Mouse (Mus musculus): ENCODE results near the gene Olfr1289. TPM values are rescaled to one million over a fixed set of nuclear protein-coding genes. Genes with fewer than 3 reads are reported as not detected.

Olfr1289 gene
- not detected for total RNA-seq (2022)

DNA sequence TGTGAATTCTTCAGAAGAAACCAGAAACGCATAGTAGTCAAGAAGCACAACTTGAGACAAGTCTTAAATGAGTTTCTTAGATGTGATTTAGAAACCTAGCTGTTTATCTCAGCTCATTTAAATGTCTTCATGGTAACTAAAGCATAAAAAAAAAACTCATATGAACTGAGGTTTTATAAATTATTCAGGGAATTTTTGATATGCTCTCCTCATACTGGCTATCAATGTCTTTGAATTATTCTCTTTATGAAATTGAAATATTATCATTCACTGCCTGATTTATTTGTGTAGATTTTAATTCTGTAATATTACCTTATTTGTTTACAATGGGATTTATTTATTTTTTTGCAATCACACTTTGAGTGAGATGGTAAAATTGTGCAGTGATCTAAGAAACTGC is at the start of gene Olfr1289:
Olfr1289 (plus strand) TSS at position 301 of the 400 bp plus-strand sequence.
- DNase-seq (ENCODE audit: low spot score in 2 of 2), result no peak

DNA sequence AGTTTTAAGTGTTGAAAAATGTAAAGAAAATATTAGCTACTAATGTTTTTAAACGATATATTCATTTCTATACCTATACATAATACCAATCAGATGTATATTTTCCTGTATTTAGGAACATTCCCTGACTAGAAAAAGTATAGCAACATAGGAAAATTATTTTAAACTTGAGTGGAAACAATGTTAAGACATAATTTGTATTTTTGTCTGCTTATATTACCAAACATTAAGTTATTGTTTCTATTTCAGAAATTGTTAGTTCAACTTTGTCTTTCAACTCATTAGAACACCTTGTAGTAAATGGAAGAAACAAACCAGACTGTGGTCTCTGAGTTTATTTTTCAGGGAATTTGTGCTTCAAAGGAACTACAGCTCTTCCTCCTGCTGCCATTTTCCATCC is 31.8 kb upstream of the Olfr1289 start, which contains the start of gene Olfr1287:
Olfr1287 (plus strand) TSS at position 301 of the 400 bp plus-strand sequence.
- no peak for DNase-seq (ENCODE audit: low spot score in 2 of 2)

GRCm38 (mm10) chr2:111473801-111474200 is 6.8 kb upstream of the Olfr1289 start, which contains the start of gene Olfr1288:
Olfr1288 (plus strand) TSS chr2:111474101.
- DNase-seq (ENCODE audit: low spot score in 2 of 2), result no peak

- DNase-seq (ENCODE audit: low spot score in 2 of 2), result no peak
These were observed 13.1 kb downstream of the Olfr1289 start, which contains the start of gene Olfr1290 for GRCm38 (mm10) chr2:111493729-111494128. Olfr1290 (minus strand) TSS chr2:111493829.

GRCm38 (mm10) chr2:111496880-111497279 is 16.3 kb downstream of the Olfr1289 start, which contains the start of gene Olfr1291-ps1:
Olfr1291-ps1 (plus strand) TSS chr2:111497180.
- no peak for DNase-seq (ENCODE audit: low spot score in 2 of 2)

DNA sequence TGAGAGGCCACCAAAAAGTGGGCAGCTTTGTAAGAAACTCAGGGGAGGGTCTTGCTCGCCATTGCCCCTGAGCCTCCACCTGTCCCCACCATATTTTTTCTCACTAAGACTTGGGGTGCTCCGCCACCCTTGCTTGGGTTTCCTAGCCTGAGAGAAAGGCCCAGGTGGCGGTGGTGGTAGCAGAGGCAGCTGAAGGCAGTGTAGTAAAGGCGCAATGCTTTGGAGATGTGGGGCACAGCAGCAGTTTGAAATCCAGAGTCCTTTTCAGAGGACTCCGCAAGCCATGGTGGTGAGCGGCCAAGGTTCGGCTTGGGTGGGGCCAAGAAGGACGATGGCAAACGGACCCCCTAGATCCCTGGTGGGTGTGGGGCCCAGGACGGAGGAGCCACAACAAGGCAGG is 36.8 kb downstream of the Olfr1289 start:
- no peak for DNase-seq (ENCODE audit: low spot score in 2 of 2)

- DNase-seq (ENCODE audit: low spot score in 2 of 2), result no peak
These were observed 44.3 kb downstream of the Olfr1289 start, which contains the start of gene Olfr1293-ps for GRCm38 (mm10) chr2:111524903-111525302. Olfr1293-ps (plus strand) TSS chr2:111525203.

Other genes starting within 250 kb of the Olfr1289 start
- not detected for gene Olfr1275, start 245.5 kb upstream of the Olfr1289 start, total RNA-seq (2022)
- gene Olfr1276, start 226.3 kb upstream of the Olfr1289 start, total RNA-seq (2022), result not detected
- not detected for gene Olfr1277, start 206.7 kb upstream of the Olfr1289 start, total RNA-seq (2022)
- gene Olfr1278, start 190.7 kb upstream of the Olfr1289 start, total RNA-seq (2022), result not detected
- not detected for gene Olfr1279, start 180.2 kb upstream of the Olfr1289 start, total RNA-seq (2022)
- gene Olfr1280, start 166.8 kb upstream of the Olfr1289 start, total RNA-seq (2022), result not detected
- not detected for gene Olfr1281, start 154.3 kb upstream of the Olfr1289 start, total RNA-seq (2022)
- gene Olfr1282, start 144.7 kb upstream of the Olfr1289 start, total RNA-seq (2022), result not detected
- gene Olfr1283, start 114.0 kb upstream of the Olfr1289 start, total RNA-seq (2022), result not detected
- not detected for gene Olfr1284, start 105.3 kb upstream of the Olfr1289 start, total RNA-seq (2022)
- not detected for gene Olfr1286, start 57.7 kb upstream of the Olfr1289 start, total RNA-seq (2022)
- gene Olfr1287, start 31.7 kb upstream of the Olfr1289 start, total RNA-seq (2022), result not detected
- not detected for gene Olfr1288, start 6.7 kb upstream of the Olfr1289 start, total RNA-seq (2022)
- not detected for gene Olfr1290, start 13.0 kb downstream of the Olfr1289 start, total RNA-seq (2022)
- gene Olfr1291-ps1, start 16.4 kb downstream of the Olfr1289 start, total RNA-seq (2022), result not detected
- not detected for gene Olfr1293-ps, start 44.4 kb downstream of the Olfr1289 start, total RNA-seq (2022)
- not detected for gene Olfr1294, start 59.5 kb downstream of the Olfr1289 start, total RNA-seq (2022)
- gene Olfr1295, start 88.9 kb downstream of the Olfr1289 start, total RNA-seq (2022), result not detected
- gene Olfr1297, start 145.7 kb downstream of the Olfr1289 start, total RNA-seq (2022), result not detected
- not detected for gene Olfr1298, start 168.4 kb downstream of the Olfr1289 start, total RNA-seq (2022)
- not detected for gene Olfr1299, start 180.6 kb downstream of the Olfr1289 start, total RNA-seq (2022)

All from layer of hippocampus, adult 8-10 months (tissue).